Mouse (Mus musculus) embryonic facial prominence, embryonic 10.5 days (tissue): ENCODE measurements at regions not wholly inside any gene's neighbourhood (a gene's known extent, or its start where the extent isn't known, plus 50 kb on each side); places are given as distances from the start of the nearest gene placed in this dataset.

ENCODE experiments used
- DNase-seq: peaks from one replicate; pipeline ENCODE4 v3.0.0-alpha.2; 2017; ENCODE audit warnings: low spot score
- H3K27ac ChIP-seq: fragments of 300-500 bp; sonication (generic); replicated peaks from 2 replicates; pipeline ENCODE4 v1.5.1; 2016; ENCODE audit warnings: mild to moderate bottlenecking
- H3K27me3 ChIP-seq: fragments of 300-500 bp; sonication (generic); replicated peaks from 2 replicates; pipeline ENCODE4 v1.6.1; 2016; ENCODE audit warnings: low read depth, mild to moderate bottlenecking; ENCODE audit not compliant: poor library complexity, severe bottlenecking
- H3K36me3 ChIP-seq: fragments of 300-500 bp; sonication (generic); replicated peaks from 2 replicates; pipeline ENCODE4 v1.6.1; 2016; ENCODE audit warnings: mild to moderate bottlenecking, moderate library complexity
- H3K4me1 ChIP-seq: fragments of 300-500 bp; sonication (generic); 2 replicates; pipeline ENCODE4 v1.6.1; 2016
- H3K4me3 ChIP-seq: fragments of 300-500 bp; sonication (generic); 2 replicates; pipeline ENCODE4 v1.5.1; 2016; ENCODE audit warnings: mild to moderate bottlenecking, moderate library complexity
- H3K9me3 ChIP-seq: fragments of 300-500 bp; sonication (generic); 2 replicates; pipeline ENCODE4 v1.6.1; 2016; ENCODE audit warnings: mild to moderate bottlenecking
- WGBS: fragments of 180-500 bp; shearing (Covaris S2); methylation state at CpG from one replicate; pipeline ENCODE4 v1.1.7; 2016; 5-methylcytosine and 5-hydroxymethylcytosine counted together

DNA sequence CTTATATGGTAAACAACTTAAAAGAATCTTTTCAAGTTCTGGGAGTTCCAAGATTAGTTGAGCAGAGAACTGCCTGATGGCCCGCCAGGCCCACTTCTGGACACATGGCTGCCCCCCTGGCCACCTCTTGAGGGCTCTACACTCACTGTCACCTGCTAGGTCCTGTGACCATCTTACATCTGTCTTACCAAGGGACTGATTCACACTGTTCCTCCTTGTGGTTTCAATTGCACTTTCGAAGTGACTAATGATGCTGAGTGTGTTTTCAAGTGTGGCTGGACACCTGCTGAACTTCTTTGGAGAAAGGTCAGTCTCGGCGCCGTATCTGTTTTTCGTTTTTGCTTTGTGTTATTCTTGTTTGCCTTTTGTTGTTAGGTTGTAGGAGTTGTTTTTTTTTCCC lies 294.9 kb downstream of the Adgrl2 start:
- Histone ChIP-seq H3K27ac (no peak overlapping the region), H3K4me3 (no peak overlapping the region), H3K9me3 (no peaks in the 10 kb centered on the region), H3K27me3 (no peaks in the 10 kb centered on the region), H3K36me3 (no peaks in the 10 kb centered on the region), H3K4me1 (no peaks in the 10 kb centered on the region)
- DNase-seq, result no peak
- 89% methylated on average over 6 of the region's 6 CpGs for WGBS

DNA sequence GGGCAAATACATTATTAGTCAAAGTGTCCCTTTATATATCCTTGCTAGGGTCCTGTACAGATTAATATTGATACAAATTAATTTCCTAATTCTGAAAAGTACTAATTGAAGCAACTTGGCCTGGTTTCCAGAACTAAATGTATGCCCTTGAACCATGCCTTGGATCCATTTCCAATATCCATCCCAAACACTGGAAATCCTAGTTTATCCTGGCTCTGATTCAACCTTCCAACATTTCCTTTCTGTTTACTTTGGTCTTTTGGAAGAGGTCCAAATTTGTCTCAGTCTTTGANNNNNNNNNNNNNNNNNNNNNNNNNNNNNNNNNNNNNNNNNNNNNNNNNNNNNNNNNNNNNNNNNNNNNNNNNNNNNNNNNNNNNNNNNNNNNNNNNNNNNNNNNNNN lies 307.2 kb downstream of the Adgrl2 start:
- H3K36me3 ChIP-seq, result no peaks in the 10 kb centered on the region
- DNase-seq, result no peak
- no peaks in the 10 kb centered on the region for H3K4me1 ChIP-seq

DNA sequence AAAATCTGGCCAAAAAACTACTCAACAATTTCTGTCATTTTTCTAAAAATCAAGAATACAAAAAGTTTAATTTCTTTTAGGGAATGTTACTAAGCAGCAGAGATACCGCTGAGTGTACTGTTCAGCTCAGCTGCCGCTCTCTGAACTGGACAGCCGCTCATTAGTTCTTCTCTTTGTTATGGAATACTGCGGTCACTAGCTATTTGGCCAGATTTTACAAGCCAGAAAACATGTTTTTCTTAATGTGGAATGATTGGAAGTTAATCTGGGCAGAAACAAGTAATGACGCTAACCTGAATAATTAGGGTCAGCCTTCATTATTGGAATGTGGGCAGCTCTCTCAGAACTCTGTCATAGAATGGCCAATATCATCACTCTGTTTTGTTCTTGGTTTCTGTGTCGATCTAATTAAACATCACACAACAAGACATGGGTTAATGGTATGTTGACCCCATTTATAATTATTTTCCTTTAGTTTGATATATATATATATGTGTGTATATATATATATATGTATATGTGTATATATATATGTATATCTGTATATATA lies 307.8 kb downstream of the Adgrl2 start:
- no peaks in the 10 kb centered on the region for H3K9me3 ChIP-seq
- WGBS, result 86% methylated on average over 6 of the region's 6 CpGs
- no peaks in the 10 kb centered on the region for H3K4me1 ChIP-seq
- no peak overlapping the region for H3K4me3 ChIP-seq
- no peaks in the 10 kb centered on the region for H3K36me3 ChIP-seq
- no peak overlapping the region for H3K27ac ChIP-seq
- no peaks in the 10 kb centered on the region; the same call in 1 of the 2 replicates for H3K27me3 ChIP-seq
- DNase-seq, result no peak

More for the DNA sequence above, 307.2 kb downstream of the Adgrl2 start:
- Histone ChIP-seq H3K4me3 (no peak overlapping the region), H3K9me3 (no peaks in the 10 kb centered on the region), H3K27ac (no peak overlapping the region), H3K27me3 (no peaks in the 10 kb centered on the region)

DNA sequence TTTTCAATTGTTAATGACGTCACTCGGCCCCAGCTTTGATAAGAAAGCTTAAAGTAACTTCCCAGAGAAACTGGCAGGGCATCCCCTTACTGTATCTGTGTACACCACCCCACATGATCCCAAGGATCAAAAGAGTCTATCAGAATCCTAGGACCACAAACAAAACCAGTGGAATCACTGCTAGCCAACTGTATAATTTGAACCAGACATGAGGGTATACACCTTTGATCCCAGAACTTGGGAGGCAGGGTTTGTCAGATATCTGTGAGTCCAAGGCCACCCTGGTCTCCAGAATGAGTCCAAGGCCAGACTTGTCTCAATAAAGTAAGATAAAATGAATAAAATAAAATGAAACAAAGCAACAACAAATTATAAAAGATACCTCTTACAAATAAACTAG lies 309.2 kb downstream of the Adgrl2 start:
- WGBS, result 73% methylated on average over 2 of the region's 2 CpGs
- no peak for DNase-seq
- no peaks in the 10 kb centered on the region for H3K9me3 ChIP-seq
- H3K27ac ChIP-seq, result no peak overlapping the region
- no peaks in the 10 kb centered on the region; the same call in 1 of the 2 replicates for H3K27me3 ChIP-seq
- no peak overlapping the region for H3K4me3 ChIP-seq
- H3K4me1 ChIP-seq, result no peaks in the 10 kb centered on the region
- no peaks in the 10 kb centered on the region for H3K36me3 ChIP-seq

DNA sequence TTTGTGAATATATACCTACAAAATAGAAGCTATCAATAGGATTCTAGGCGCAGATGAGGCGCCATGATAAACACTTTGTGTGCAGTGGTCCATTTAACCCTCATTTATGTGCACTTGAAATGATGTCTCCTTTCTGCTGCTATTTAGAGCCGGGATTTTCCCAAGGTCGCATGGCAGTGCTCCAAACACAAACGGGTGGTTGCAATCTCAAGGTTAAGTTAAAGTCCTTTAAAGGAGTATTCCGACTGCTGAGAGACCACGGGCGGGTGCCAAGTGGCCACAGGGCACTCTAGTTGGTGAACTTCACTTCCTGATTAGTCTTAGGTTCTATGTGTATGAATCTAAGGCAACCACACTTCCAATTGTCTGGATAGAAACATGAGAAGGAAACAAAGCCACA lies 309.6 kb downstream of the Adgrl2 start:
- Histone ChIP-seq H3K4me3 (no peak overlapping the region), H3K9me3 (no peaks in the 10 kb centered on the region), H3K4me1 (no peaks in the 10 kb centered on the region), H3K27me3 (no peaks in the 10 kb centered on the region; the same call in 1 of the 2 replicates), H3K36me3 (no peaks in the 10 kb centered on the region), H3K27ac (no peak overlapping the region)
- DNase-seq, result no peak
- 86% methylated on average over 8 of the region's 8 CpGs for WGBS

DNA sequence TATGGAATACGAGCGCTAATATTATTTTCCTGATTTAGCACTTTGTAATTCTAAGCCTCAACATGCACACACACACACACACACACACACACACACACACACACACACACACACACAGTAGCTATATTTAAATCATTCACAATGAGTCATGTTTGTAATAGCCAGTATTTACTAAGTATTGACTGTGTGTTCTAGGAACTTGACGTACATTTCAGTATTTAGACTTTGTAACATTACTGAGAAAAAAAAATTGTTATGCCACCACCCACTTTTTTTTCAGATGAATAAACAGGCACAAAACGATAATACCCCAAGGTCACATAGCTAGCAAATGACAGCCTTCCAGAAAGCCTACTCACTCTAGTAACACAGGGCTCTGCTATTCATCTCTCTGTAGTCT lies 310.3 kb downstream of the Adgrl2 start:
- WGBS, result 94% methylated on average over 4 of the region's 4 CpGs
- H3K4me1 ChIP-seq, result no peaks in the 10 kb centered on the region
- DNase-seq, result no peak
- H3K27me3 ChIP-seq, result no peaks in the 10 kb centered on the region; the same call in 1 of the 2 replicates
- H3K27ac ChIP-seq, result no peak overlapping the region
- no peaks in the 10 kb centered on the region for H3K36me3 ChIP-seq
- H3K4me3 ChIP-seq, result no peak overlapping the region
- H3K9me3 ChIP-seq, result no peaks in the 10 kb centered on the region

DNA sequence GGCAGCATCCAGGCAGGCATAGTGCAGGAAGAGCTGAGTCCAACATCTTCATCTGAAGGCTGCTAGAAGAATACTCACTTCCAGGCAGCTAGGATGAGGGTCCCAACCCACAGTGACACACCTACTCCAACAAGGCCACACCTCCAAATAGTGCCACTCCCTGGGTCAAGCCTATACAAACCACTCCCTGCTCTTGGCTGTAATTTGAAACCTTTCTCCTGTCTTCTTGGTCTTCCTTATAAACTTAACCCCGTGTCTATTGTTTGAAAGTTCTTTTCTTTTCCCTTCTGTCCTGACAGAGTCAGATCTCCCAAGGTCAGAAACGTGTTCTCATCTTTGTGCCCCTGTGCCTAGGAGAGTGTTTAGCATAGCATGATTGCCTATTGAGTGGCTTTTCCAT lies 311.2 kb downstream of the Adgrl2 start:
- H3K9me3 ChIP-seq, result no peaks in the 10 kb centered on the region
- no peaks in the 10 kb centered on the region for H3K4me1 ChIP-seq
- H3K36me3 ChIP-seq, result no peaks in the 10 kb centered on the region
- no peak overlapping the region for H3K4me3 ChIP-seq
- no peak overlapping the region for H3K27ac ChIP-seq
- H3K27me3 ChIP-seq, result no peaks in the 10 kb centered on the region; the same call in 1 of the 2 replicates
- DNase-seq, result no peak
- WGBS, result 46% methylated on average over 2 of the region's 2 CpGs

DNA sequence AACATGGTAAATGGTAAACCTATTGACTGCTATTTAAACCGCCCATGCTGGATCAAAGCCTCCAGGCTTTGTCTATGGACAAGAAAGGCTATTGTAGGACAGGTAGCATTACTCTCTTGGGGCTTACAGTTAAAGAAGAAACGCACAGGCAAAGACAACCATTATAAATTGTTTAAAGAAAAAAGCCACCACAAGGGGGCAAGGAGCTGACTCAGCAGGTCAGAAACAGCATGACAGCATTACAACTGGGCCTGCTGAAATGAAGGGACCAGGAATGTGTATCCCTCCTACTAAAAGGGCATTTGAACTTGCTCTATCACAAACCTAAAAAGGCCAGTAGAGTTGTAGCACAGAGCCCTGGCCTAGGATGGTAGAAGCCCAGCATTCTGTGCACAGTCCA lies 314.3 kb downstream of the Adgrl2 start:
- Histone ChIP-seq H3K9me3 (no peaks in the 10 kb centered on the region), H3K4me3 (no peak overlapping the region), H3K27ac (no peak overlapping the region), H3K27me3 (no peaks in the 10 kb centered on the region; the same call in 1 of the 2 replicates), H3K4me1 (no peaks in the 10 kb centered on the region), H3K36me3 (no peaks in the 10 kb centered on the region)
- no peak for DNase-seq
- WGBS, result 72% methylated on average over 2 of the region's 2 CpGs

DNA sequence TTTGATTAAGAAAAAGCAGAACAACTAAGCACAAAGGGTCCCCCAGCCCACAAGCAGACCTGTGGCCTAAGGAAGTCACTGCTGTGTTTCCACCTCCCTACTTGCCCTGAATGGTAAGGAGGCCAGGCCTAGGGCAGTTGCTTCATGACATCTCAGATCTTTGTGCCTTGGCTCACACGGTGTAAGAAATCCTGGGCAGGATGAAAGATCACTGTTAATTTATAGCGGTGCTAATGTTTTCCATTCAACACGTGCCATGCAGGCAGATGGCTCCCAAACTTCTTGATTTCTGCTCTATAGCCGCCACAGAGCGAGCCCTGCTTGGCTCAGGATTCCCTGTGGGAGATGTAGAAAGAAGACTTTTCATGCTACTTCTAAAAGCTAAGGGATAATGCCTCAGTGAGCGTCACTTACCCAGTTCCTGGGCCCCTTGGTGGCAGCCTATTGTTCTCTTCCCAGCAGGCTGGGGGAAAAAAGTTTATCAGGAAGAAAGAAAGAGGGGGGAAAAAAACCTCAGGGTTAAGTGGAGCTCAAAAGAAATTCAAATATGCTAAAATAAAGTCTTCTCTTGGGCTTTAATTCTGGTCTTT lies 327.4 kb downstream of the Adgrl2 start:
- Histone ChIP-seq H3K4me3 (no peak overlapping the region), H3K9me3 (peaks cover 7% of the 10 kb centered on the region; the same call in 1 of the 2 replicates), H3K27ac (0 out of 2 replicates have a peak overlapping the region, but pooled peaks have one; percentile 19), H3K27me3 (no peaks in the 10 kb centered on the region), H3K4me1 (peaks cover 4% of the 10 kb centered on the region), H3K36me3 (no peaks in the 10 kb centered on the region)
- 20% methylated on average over 6 of the region's 6 CpGs for WGBS
- DNase-seq, result no peak

DNA sequence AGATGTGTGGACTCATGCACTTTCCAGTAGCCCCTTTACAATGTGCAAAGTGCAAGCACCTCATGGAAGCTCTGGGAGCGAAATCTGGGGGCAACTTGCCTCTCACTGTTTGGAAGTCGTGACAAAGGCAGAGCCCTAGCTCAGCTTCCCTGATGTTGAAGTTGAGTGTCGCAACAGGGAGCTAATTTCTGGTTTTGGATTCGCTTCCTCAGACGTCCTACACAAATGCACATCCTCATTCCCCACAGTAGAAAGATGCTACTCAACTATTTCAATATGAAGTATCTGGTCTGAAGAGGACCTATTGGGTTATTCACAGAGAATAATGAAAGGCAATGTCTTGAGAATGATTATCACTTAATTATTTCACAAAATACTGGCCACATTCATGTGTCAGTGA lies 331.3 kb downstream of the Adgrl2 start:
- Histone ChIP-seq H3K4me1 (peaks cover 12% of the 10 kb centered on the region), H3K27me3 (no peaks in the 10 kb centered on the region), H3K36me3 (no peaks in the 10 kb centered on the region), H3K27ac (no peak overlapping the region), H3K9me3 (no peaks in the 10 kb centered on the region), H3K4me3 (no peak overlapping the region)
- DNase-seq, result no peak
- 88% methylated on average over 5 of the region's 5 CpGs for WGBS

DNA sequence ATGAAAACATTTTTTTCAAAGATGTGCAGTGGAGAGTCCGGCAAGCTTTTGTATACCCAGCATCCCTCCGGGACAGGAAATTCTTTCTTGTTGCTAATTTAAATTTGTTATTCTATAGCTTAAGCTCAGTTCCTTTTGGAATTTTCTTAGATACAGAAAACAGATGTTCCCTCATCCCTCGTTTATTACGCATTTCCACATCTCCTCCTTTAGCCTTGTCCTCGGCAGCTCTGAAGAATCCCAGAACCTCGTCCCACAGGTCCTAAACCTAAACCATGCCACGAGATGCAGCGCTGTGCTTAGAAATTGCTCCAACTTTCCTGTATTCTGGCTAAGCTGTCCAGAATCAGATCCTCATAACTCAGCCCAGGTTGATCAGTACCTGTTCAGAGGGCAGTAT lies 332.0 kb downstream of the Adgrl2 start:
- DNase-seq, result no peak
- 56% methylated on average over 8 of the region's 8 CpGs for WGBS

DNA sequence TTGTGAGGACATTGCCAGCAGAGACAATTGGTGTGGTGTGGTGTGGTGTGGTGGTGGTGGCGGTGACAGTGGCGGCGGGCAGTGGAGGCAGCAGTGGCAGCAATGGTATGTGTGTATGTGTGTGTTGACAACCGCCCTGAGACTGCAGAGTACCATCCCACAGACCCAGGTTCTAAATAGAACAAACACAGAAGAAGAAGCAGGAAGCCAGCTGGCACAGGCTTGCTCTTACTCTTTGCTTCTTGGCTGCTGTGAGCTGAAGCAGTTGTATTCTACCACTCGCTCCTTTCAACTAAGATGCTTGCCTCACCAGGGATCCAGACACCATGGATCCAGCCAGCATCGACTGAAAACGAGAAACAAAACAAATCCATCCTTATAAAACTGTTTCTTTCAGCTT lies 334.2 kb downstream of the Adgrl2 start:
- H3K36me3 ChIP-seq, result no peaks in the 10 kb centered on the region
- no peak overlapping the region for H3K4me3 ChIP-seq
- 0 out of 2 replicates have a peak, but pooled peaks cover 7% of the 10 kb centered on the region for H3K4me1 ChIP-seq
- no peaks in the 10 kb centered on the region for H3K9me3 ChIP-seq
- no peak overlapping the region for H3K27ac ChIP-seq
- H3K27me3 ChIP-seq, result no peaks in the 10 kb centered on the region
- 89% methylated on average over 7 of the region's 7 CpGs for WGBS
- no peak for DNase-seq

More for the DNA sequence above, 332.0 kb downstream of the Adgrl2 start:
- no peaks in the 10 kb centered on the region for H3K27me3 ChIP-seq
- H3K36me3 ChIP-seq, result no peaks in the 10 kb centered on the region
- H3K4me3 ChIP-seq, result no peak overlapping the region
- no peak overlapping the region for H3K27ac ChIP-seq
- H3K9me3 ChIP-seq, result no peaks in the 10 kb centered on the region
- peaks cover 12% of the 10 kb centered on the region for H3K4me1 ChIP-seq

DNA sequence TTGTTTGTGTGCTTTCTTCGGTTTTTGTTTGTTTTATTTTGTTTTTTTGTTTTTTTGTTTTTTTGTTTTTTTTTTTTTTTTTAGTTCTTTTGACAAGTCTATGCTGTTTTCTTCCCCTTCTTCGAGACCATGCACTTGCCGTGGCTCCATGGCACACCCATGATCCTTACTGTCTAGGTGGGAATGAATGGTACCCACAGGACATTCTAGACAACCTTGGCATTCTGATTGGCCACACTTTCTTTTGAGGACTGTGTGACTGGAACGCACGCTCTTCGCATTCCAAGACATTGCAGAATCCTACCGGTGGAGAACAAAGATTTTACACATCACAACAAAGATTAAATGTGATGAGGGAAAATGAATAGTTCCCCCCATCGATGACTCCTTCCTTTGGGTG lies 340.1 kb downstream of the Adgrl2 start:
- no peak for DNase-seq
- no peaks in the 10 kb centered on the region for H3K4me1 ChIP-seq
- no peaks in the 10 kb centered on the region for H3K9me3 ChIP-seq
- 75% methylated on average over 8 of the region's 8 CpGs for WGBS
- no peaks in the 10 kb centered on the region for H3K27me3 ChIP-seq
- no peak overlapping the region for H3K27ac ChIP-seq
- H3K4me3 ChIP-seq, result no peak overlapping the region
- H3K36me3 ChIP-seq, result no peaks in the 10 kb centered on the region
